Mouse (Mus musculus) kidney, adult 2 months (tissue): Measurements from ENCODE around the gene Zfp385a. TPM values are rescaled to one million over a fixed set of nuclear protein-coding genes. Genes with fewer than 3 reads are reported as not detected.

Experiments used
- DNase-seq: peaks from one replicate; pipeline ENCODE4 v3.0.0; 2021
- H3K27ac ChIP-seq: fragments of 200-500 bp; 2 replicates; pipeline ENCODE4 v1.5.1; 2012; ENCODE audit warnings: low read depth, low read length, control low read depth, inconsistent platforms; ENCODE audit not compliant: insufficient read depth
- H3K27me3 ChIP-seq: fragments of 200-500 bp; replicated peaks from 2 replicates; pipeline ENCODE4 v1.6.1; 2012; ENCODE audit warnings: mild to moderate bottlenecking, moderate library complexity, low read length, inconsistent platforms; ENCODE audit not compliant: control insufficient read depth, insufficient read depth
- H3K36me3 ChIP-seq: fragments of 200-500 bp; 2 replicates; pipeline ENCODE4 v1.6.1; 2012; ENCODE audit warnings: mild to moderate bottlenecking, moderate library complexity, low read length, inconsistent platforms; ENCODE audit not compliant: control insufficient read depth, insufficient read depth
- H3K4me1 ChIP-seq: fragments of 200-500 bp; 2 replicates; pipeline ENCODE4 v1.6.1; 2011; ENCODE audit warnings: low read length; ENCODE audit not compliant: control insufficient read depth, insufficient read depth
- H3K4me3 ChIP-seq: fragments of 200-500 bp; 2 replicates; pipeline ENCODE4 v1.5.1; 2011; ENCODE audit warnings: mild to moderate bottlenecking, low read depth, low read length, control low read depth; ENCODE audit not compliant: insufficient read depth
- CTCF ChIP-seq: fragments of 200-500 bp; conservative IDR thresholded peaks from 2 replicates; pipeline ENCODE4 v1.5.1; 2011; ENCODE audit warnings: low read depth, mild to moderate bottlenecking, control low read depth, low read length, moderate library complexity, mixed read lengths; ENCODE audit not compliant: insufficient read depth, insufficient read length
- POLR2A ChIP-seq: fragments of 200-500 bp; IDR thresholded peaks from one replicate; pipeline ENCODE4 v1.6.1; 2011; ENCODE audit warnings: low read depth, low read length, control low read depth
- WGBS: fragments of 180-500 bp; shearing (Covaris S2); methylation state at CpG from one replicate; pipeline ENCODE4 v1.1.7; 2018; 5-methylcytosine and 5-hydroxymethylcytosine counted together
- polyA plus RNA-seq: library from polyadenylated mRNA; depleted of rRNA; stranded (reverse); fragments of >200 nt; gene quantifications from 2 replicates; pipeline ENCODE4 v1.2.3, GENCODE M21; 2012

Zfp385a gene
- polyA plus RNA-seq, 1 experiment, result 6.1 TPM

- peak; percentile 89 for DNase-seq
- H3K27me3 ChIP-seq, result no peaks in the 10 kb centered on the region
- no peaks in the 10 kb centered on the region for H3K4me1 ChIP-seq
- TF ChIP-seq CTCF (peak; percentile 95), POLR2A (no peak)
- no peak overlapping the region; the same call in 1 of the 2 replicates for H3K27ac ChIP-seq
- 1% methylated on average over 34 of the region's 40 CpGs for WGBS
- no peaks in the 10 kb centered on the region for H3K36me3 ChIP-seq
- H3K4me3 ChIP-seq, result peak overlapping the region; percentile 48
Measured at GRCm38 (mm10) chr15:103323455-103324247, 16.2 kb downstream of the Zfp385a start.

- peak overlapping the region; percentile 48 for H3K4me3 ChIP-seq
- H3K27me3 ChIP-seq, result no peaks in the 10 kb centered on the region
- no peaks in the 10 kb centered on the region for H3K36me3 ChIP-seq
- no peak overlapping the region for H3K27ac ChIP-seq
- no peaks in the 10 kb centered on the region for H3K4me1 ChIP-seq
- TF ChIP-seq POLR2A (no peak), CTCF (no peak)
- DNase-seq, result no peak
- WGBS, result 3% methylated on average over 20 of the region's 26 CpGs
Measured at GRCm38 (mm10) chr15:103323070-103323454, 16.8 kb downstream of the Zfp385a start.

- no peaks in the 10 kb centered on the region for H3K27me3 ChIP-seq
- H3K27ac ChIP-seq, result no peak overlapping the region
- DNase-seq, result no peak
- no peaks in the 10 kb centered on the region for H3K4me1 ChIP-seq
- H3K4me3 ChIP-seq, result no peak overlapping the region
- no peak for TF ChIP-seq POLR2A
- no peak for TF ChIP-seq CTCF
- 76% methylated on average over 4 of the region's 4 CpGs for WGBS
- H3K36me3 ChIP-seq, result no peaks in the 10 kb centered on the region
Measured at GRCm38 (mm10) chr15:103322396-103322795, 17.5 kb downstream of the Zfp385a start.

GRCm38 (mm10) chr15:103321076-103321475 is 18.8 kb downstream of the Zfp385a start:
- no peaks in the 10 kb centered on the region for H3K36me3 ChIP-seq
- H3K4me1 ChIP-seq, result no peaks in the 10 kb centered on the region
- H3K27me3 ChIP-seq, result no peaks in the 10 kb centered on the region
- H3K4me3 ChIP-seq, result no peak overlapping the region
- no peak for DNase-seq
- WGBS, result 68% methylated on average over 1 of the region's 1 CpGs
- no peak overlapping the region for H3K27ac ChIP-seq
- TF ChIP-seq POLR2A, result no peak
- TF ChIP-seq CTCF, result peak; percentile 43

GRCm38 (mm10) chr15:103318201-103318816 is 21.6 kb downstream of the Zfp385a start:
- H3K4me3 ChIP-seq, result no peak overlapping the region
- H3K27ac ChIP-seq, result no peak overlapping the region
- no peaks in the 10 kb centered on the region for H3K27me3 ChIP-seq
- 79% methylated on average over 3 of the region's 3 CpGs for WGBS
- H3K36me3 ChIP-seq, result no peaks in the 10 kb centered on the region
- peaks cover 2% of the 10 kb centered on the region; the same call in 1 of the 2 replicates for H3K4me1 ChIP-seq
- TF ChIP-seq CTCF (no peak), POLR2A (no peak)
- DNase-seq, result no peak

- whole genome bisulfite sequencing, result 90% methylated on average over 8 of the region's 8 CpGs
- Histone ChIP-seq H3K27me3 (no peaks in the 10 kb centered on the region), H3K4me1 (peaks cover 2% of the 10 kb centered on the region; the same call in 1 of the 2 replicates), H3K4me3 (no peak overlapping the region), H3K27ac (no peak overlapping the region), H3K36me3 (no peaks in the 10 kb centered on the region)
- DNase-seq, result no peak
- no peak for TF ChIP-seq CTCF
- no peak for TF ChIP-seq POLR2A
Measured at GRCm38 (mm10) chr15:103317731-103318130, 22.2 kb downstream of the Zfp385a start.

- no peak for TF ChIP-seq POLR2A
- TF ChIP-seq CTCF, result no peak
- H3K27ac ChIP-seq, result no peak overlapping the region
- DNase-seq, result no peak
- H3K4me1 ChIP-seq, result peaks cover 2% of the 10 kb centered on the region; the same call in 1 of the 2 replicates
- no peaks in the 10 kb centered on the region for H3K27me3 ChIP-seq
- H3K36me3 ChIP-seq, result no peaks in the 10 kb centered on the region
- H3K4me3 ChIP-seq, result no peak overlapping the region
Measured at GRCm38 (mm10) chr15:103317120-103317519, 22.8 kb downstream of the Zfp385a start.
